Mouse (Mus musculus) spleen, embryonic (tissue): ENCODE data around the gene Nfe2l1.

Source experiments
- CTCF ChIA-PET: fragments of 350-600 bp; sonication (Branson Sonifier 250); formaldehyde crosslinking; loops from one replicate; lab custom pipeline; 2022; lab: Charles Lee

The Nfe2l1 gene

GRCm38 (mm10) chr11:96848694-96849093, 18.9 kb upstream of the Nfe2l1 start:
- CTCF ChIA-PET: no interaction called here

DNA sequence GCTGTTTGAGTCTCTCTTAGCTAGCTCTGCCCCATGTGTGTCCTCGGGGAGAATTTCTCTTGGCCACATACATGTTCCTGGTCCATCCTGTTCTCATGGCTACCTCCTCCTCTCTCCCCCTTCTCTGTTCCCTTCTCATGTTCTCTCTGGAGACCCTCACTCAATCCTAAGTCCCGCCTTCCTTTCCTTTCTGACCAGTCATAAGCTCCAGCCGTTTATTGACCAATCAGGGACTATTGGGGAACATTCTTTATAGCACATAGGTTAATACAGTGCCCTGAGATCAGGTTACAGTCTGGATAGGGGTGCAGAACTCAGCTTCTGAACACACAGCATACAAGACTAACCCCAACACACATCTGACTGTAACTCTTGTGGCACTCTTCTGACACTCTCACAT, 17.5 kb upstream of the Nfe2l1 start:
- CTCF ChIA-PET: interaction anchor here (0.6 kb wide), 2 partner anchors 22 to 602 kb away, joined by 3 to 6 read pairs; no protein-coding TSS in a partner anchor

DNA sequence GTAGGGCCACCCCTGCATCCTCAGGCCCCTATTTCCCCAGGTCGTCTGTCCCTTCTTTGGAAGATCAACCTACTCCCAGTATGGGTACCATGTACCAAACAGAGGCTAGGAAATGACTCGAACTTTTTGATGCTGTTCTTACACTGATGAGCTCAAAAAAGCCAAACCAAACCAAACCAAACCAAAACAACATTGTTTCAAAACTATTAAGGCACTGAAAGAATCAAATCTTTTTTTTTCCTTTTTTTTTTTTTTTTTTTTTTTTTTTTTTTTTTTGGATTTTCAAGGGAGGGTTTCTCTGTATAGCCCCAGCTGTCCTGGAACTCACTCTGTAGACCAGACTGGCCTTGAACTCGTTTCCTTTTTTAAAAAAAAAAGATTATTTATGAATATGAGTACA, 13.9 kb upstream of the Nfe2l1 start:
- CTCF ChIA-PET: interaction anchor here (0.5 to 0.7 kb wide), 3 partner anchors 141 to 541 kb away, joined by 3 to 4 read pairs (median 4); no protein-coding TSS in a partner anchor

DNA sequence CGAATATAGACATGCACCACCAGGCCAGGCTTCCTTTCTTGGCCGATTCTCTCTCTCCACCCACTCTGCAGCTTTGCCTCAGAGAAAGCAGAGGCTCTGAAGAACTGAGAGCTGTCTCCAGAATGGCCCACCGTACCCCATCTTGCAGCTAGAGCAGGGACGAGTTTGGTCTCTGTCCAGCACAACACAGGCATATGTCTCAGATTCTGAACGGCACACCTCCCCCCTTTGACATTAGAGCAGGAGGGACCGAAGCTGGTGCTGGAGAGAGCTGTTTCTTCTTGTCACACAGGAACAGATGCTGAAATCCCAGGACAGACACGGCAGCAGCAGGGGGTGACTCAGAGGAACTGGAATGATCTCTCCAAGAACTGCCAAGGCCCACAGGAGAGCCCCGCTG, 10.5 kb upstream of the Nfe2l1 start:
- CTCF ChIA-PET: no interaction called here

DNA sequence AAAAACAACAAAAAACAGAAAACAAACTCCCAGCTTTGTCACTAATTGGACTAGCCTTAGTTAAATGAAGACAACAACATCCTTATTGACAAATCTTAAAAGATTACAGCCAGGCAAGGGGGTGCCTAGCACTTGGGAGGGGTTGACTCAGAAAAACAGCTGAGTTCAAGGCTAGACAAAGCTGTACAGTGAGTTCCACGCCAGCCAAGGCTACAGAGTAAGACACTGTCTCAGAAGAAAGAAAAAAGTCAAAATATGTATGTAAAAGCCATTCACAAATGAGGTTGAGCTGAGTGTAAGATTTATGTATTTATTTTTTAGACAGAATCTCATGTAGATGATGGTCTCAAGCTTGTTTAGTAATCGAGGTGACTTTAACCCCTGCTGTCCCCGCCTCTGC, 10.1 kb upstream of the Nfe2l1 start:
- CTCF ChIA-PET: no interaction called here

DNA sequence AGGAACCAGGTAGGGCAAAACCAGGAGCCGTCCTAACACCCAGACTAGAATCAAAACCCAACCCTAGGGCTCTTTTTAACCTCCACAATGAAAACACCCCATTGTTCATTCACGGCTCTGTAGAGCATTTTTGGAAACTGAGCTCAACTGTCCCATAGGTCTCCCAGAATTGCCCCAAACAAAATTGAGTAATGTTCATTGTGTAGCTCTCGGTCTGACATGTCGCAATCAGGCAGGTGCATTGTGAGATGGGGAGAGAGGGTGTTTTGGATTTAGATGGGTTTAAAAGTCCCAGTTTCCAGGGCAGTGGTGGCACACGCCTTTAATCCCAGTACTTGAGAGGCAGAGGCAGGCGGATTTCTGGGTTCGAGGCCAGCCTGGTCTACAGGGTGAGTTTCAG, 9.7 kb upstream of the Nfe2l1 start:
- CTCF ChIA-PET: no interaction called here

- CTCF ChIA-PET: no interaction called here
These were observed 8.6 kb upstream of the Nfe2l1 start for GRCm38 (mm10) chr11:96838341-96838740.

DNA sequence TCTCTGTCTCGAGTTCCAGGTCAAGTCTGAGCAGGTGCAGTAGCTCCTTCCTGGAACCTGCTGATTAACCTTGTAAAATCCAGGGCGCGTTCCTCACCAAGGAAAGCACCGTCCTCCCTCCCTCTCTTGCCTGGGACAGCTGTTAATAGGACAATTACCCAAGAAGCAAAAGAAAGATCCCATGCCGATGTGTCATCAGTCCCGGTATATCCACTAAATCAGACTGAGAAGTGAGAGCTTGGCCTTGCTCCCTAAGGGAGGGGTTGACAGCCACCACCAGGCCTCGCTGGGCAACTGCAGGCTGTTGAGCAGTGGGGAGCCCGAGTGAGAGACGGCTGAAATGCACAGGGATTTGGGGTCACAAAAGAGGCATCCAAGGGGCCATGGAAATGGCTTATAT, 7.5 kb upstream of the Nfe2l1 start:
- CTCF ChIA-PET: interaction anchor here (0.6 to 1.0 kb wide), 2 partner anchors 56 to 202 kb away, joined by 3 read pairs; no protein-coding TSS in a partner anchor

DNA sequence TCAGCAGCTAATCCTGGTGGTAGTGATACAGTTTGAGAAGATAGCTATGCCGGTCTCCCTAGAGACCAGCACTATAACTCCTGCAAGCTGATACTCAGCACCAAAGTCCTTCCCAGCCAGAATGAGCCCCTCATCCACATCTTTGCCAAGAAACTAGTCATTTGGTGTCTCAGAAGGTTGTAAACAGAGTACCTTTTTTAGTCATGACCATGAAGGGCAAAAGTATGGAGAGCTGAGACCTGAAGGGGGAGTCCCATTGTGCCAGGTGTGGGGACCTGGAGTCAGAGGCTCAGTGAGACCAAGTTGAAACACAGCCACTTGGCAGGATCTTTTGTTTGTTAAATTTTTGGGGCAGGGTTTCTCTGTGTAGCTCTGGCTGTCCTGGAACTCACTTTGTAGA, 4.4 kb upstream of the Nfe2l1 start:
- CTCF ChIA-PET: interaction anchor here (0.6 kb wide), 1 partner anchor 48 kb away, joined by 3 read pairs; no protein-coding TSS in a partner anchor

DNA sequence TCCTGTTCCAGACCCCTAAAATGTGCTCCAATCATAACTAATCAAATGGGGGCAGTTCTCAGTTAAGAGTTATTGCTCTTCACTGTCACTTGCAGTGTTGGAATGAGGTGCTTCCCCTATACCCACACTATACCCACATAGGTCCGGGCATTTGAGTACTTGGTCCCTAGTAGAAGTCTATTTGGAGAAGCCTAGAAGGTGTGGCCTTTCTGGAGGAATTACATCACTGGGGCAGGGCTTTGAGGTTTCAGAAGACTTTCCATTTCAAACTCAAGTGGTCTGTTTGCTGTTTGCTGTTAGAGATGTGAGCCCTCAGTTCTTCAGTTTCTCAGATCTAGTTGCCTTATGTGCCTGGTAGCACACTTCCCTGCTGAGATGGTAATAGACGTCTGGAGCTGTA, 3.2 kb upstream of the Nfe2l1 start:
- CTCF ChIA-PET: no interaction called here

DNA sequence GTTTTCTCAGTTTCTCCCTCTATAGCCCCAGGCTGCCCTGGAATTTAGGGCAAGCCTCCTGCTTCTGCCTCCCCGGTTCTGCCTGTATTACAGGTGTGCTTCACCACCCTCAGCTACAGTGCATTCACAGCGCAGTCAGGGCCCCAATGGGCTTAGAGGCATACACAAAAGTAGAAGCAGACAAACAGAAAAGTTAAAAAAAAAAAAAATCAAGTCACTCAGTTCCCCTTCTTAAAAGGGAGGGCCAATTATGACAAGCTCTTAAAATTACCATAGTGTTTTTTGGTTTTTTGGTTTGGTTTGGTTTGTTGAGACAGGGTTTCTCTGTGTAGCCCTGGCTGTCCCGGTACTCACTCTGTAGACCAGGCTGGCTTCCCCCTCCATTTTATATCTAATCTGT, 2.8 kb upstream of the Nfe2l1 start:
- CTCF ChIA-PET: no interaction called here

GRCm38 (mm10) chr11:96831516-96831915, 1.7 kb upstream of the Nfe2l1 start:
- CTCF ChIA-PET: interaction anchor here (0.6 kb wide), 1 partner anchor 535 kb away, joined by 3 read pairs; no protein-coding TSS in a partner anchor

DNA sequence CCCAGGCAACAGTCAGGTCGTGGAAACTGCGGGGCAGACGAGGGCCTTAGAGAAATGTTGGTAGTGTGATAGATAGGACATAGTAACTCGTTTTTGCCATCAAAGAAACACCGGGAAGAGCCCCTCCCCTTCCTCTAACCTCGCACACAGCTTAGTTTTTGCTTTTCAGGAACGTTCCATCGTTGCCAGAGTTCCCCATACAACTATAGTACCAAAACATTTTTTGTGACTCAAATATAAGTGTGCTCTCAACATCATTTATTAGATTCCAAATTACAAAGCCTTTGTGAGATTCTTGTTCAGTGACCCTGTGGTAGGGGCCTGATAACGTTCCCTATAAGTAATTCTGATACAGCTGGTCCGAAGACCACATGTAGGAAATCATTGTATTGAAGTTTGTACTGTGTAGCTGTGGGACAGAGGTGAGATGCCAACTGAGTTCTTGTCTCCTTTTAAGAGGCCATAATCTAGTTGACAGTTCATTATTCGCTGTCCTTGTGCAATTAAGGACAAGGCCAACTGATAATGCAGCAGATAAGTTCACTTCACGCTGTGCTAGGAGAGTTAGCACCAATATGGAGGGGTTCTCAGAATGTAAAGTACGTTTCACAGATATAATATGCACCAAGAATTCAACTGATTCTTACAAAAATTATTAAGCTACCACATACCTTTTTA, 910 bp upstream of the Nfe2l1 start:
- CTCF ChIA-PET: interaction anchor here (0.6 kb wide), 1 partner anchor 534 kb away, joined by 3 read pairs; no protein-coding TSS in a partner anchor

DNA sequence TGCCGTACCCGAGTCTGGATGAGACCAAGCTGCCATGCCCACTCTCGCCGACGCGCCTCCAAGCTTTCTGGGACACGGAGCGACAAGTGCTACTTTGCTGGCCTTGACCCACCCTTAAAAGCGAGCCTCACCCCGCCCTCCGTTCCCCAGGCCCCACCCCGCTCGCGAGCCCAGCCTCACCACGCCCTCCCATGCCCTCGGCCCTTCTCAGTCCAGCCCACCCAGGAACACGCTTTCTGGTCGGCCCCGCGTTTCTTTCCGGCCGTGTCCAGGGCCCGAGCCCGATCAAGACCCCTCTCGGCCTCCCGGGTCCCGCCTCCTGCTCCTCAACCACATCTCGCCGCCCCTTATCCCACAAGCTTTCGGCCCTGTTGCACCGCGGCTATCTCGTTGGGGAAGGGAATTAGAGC, 360 bp downstream of the Nfe2l1 start:
- CTCF ChIA-PET: no interaction called here

DNA sequence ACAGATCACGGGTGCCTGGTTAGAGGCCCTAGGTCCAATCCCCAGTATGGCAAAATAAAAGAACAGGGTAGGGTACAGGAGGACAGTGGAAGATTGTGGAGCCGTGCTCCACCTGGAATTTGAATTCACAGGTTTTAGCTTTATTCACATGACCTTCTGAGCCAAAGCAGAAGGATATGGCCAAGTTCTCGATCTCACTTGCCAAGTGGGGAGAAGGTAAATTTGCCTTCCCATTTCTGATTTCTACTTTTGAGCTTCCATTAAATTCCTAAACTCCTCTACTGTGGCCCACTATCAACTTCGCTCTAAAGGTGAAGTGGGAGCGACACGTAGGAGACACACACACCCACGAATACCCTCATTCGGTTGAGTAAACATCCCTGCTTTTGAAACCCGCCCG, 887 bp downstream of the Nfe2l1 start:
- CTCF ChIA-PET: no interaction called here

DNA sequence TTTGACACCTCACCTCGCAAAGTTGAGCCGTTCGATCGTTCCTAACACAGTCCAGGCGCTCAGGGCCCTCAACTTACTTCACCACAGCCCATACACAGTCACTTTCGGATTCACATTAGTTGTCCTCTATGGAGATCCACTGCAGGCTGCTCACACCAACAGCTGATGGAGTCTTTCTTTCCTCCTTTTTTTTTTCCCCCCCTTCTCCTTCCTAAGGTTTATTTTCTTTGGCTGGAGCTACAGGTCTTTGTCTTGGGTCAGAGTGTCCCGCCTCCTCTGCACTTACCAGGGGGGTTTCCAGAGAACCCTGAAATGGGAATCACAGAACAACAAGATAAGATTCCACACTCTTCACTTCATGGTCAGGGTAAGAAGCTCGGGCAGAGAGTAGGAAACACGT, 1.9 kb downstream of the Nfe2l1 start:
- CTCF ChIA-PET: no interaction called here

DNA sequence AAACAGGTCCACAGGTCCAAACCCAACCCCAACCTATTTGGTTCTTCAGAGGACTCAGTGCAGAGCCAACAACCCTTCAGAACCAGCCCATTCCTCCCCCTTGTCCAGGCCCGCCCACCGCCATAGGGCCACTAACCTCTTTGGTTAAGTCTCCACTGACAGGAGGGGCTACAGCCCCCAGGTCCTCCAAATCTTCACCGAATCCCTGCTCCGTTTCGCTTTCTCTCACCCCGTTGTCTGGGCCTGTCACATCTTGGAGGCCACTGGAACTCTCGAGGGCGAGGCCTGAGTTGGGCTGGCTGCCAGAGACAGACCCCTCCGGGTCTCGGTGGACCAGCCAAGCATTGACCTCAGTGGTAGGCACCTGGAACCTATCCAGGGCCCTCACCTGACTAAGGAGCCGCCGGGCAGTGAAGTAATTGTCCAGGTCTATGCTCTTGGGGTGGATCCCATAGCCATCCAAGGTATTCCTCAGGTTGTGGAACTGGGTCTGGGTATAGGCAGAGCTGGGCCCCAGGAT, 2.6 kb downstream of the Nfe2l1 start:
- CTCF ChIA-PET: interaction anchor here (0.6 kb wide), 1 partner anchor 48 kb away, joined by 4 read pairs; no protein-coding TSS in a partner anchor

GRCm38 (mm10) chr11:96826481-96826880, 3.3 kb downstream of the Nfe2l1 start:
- CTCF ChIA-PET: interaction anchor here (0.6 kb wide), 1 partner anchor 48 kb away, joined by 4 read pairs; no protein-coding TSS in a partner anchor

- CTCF ChIA-PET: interaction anchor here (0.6 kb wide), 1 partner anchor 817 kb away, joined by 4 read pairs; no protein-coding TSS in a partner anchor
These were observed 4.8 kb downstream of the Nfe2l1 start for GRCm38 (mm10) chr11:96824783-96825495.

- CTCF ChIA-PET: interaction anchor here (0.6 to 0.8 kb wide), 2 partner anchors 27 to 818 kb away, joined by 3 to 4 read pairs; no protein-coding TSS in a partner anchor
These were observed 5.6 kb downstream of the Nfe2l1 start for GRCm38 (mm10) chr11:96823880-96824782.

DNA sequence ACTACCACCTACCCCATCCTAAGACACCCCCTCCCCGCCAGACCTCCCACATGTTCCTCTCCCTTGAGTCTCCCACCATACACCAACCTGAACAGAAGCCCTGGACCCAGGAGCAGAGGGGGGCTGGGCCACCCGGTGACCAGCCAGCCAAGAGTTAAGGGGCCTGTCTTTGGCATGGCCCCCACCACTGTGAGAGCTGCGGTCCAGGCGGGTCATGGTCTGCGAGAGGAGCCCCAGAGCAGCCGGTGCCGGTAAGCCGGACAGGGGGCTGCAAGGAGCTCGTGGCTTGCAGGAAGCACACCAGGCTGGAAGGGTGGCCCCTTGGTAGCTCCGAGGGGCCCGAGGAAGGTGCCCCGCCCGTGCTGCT, 6.3 kb downstream of the Nfe2l1 start:
- CTCF ChIA-PET: no interaction called here
